Mouse (Mus musculus) A20 (cell line): ENCODE measurements around the gene Dynll1.

Source experiments
- DNase-seq: peaks from one replicate; pipeline ENCODE4 v3.0.0-alpha.2; 2011; ENCODE audit warnings: low read depth, low spot score

The Dynll1 gene

GRCm38 (mm10) chr5:115268266-115268665 lies 32.5 kb downstream of the Dynll1 start:
- DNase-seq = no peak

- DNase-seq = no peak
These were observed 33.2 kb downstream of the Dynll1 start for GRCm38 (mm10) chr5:115267469-115268045.

GRCm38 (mm10) chr5:115266787-115267468 lies 33.9 kb downstream of the Dynll1 start:
- no peak for DNase-seq

GRCm38 (mm10) chr5:115266340-115266739 lies 34.5 kb downstream of the Dynll1 start:
- no peak for DNase-seq

GRCm38 (mm10) chr5:115262502-115263291 lies 38.1 kb downstream of the Dynll1 start:
- no peak for DNase-seq

GRCm38 (mm10) chr5:115261880-115262279 lies 38.9 kb downstream of the Dynll1 start:
- DNase-seq = no peak

- DNase-seq = no peak
These were observed 39.7 kb downstream of the Dynll1 start for GRCm38 (mm10) chr5:115261141-115261540.

- DNase-seq = no peak
These were observed 40.4 kb downstream of the Dynll1 start for GRCm38 (mm10) chr5:115260356-115260755.

GRCm38 (mm10) chr5:115256909-115257546 lies 43.8 kb downstream of the Dynll1 start:
- DNase-seq = no peak

GRCm38 (mm10) chr5:115255472-115255871 lies 45.3 kb downstream of the Dynll1 start:
- DNase-seq = no peak
